Mouse (Mus musculus) adrenal gland, adult 8-10 months (tissue): ENCODE data around the gene Zfp524. TPM values are rescaled to one million over a fixed set of nuclear protein-coding genes. Genes with fewer than 3 reads are reported as not detected.
A peak's percentile ranks its signal among the peaks of the same experiment; 100 is the strongest.
"Not testable (repeated sequence)": the region's sequence is repeated elsewhere in the genome, so short reads cannot be mapped to it uniquely, and the experiment has no call there.

Experiments used
- DNase-seq: peaks from one replicate; pipeline ENCODE4 v3.0.0; 2022
- total RNA-seq, 4 experiments: library from RNA; stranded (reverse); gene quantifications; 2 replicates each; pipeline ENCODE4 v1.2.4; 2022

The Zfp524 gene
- total RNA-seq, 4 experiments from 2014 or later = 10.0 to 15.2 (median 12.0) TPM

- DNase-seq = no peak
These were observed 1.8 kb downstream of the Zfp524 start for GRCm38 (mm10) chr7:5016057-5016456.

- DNase-seq = no peak
These were observed 2.7 kb downstream of the Zfp524 start for GRCm38 (mm10) chr7:5016920-5017319.

GRCm38 (mm10) chr7:5017352-5017751 lies 3.1 kb downstream of the Zfp524 start:
- DNase-seq = no peak

- no peak for DNase-seq
These were observed 3.7 kb downstream of the Zfp524 start for GRCm38 (mm10) chr7:5017931-5018330.

- DNase-seq = not testable (repeated sequence)
These were observed 5.4 kb downstream of the Zfp524 start for GRCm38 (mm10) chr7:5019576-5019975.

- DNase-seq = peak; percentile 99
These were observed 5.9 kb downstream of the Zfp524 start, which contains the start of the genes Zfp865 and Ccdc106 for GRCm38 (mm10) chr7:5020000-5020681. TSS of gene Zfp865 (plus strand) at chr7:5020376. TSS of gene Ccdc106 (plus strand) at chr7:5020553.

GRCm38 (mm10) chr7:5020685-5021084 lies 6.5 kb downstream of the Zfp524 start:
- DNase-seq = no peak

- DNase-seq = no peak
These were observed 7.0 kb downstream of the Zfp524 start for GRCm38 (mm10) chr7:5021197-5021596.

GRCm38 (mm10) chr7:5029543-5029942 lies 15.3 kb downstream of the Zfp524 start:
- DNase-seq = no peak

- no peak for DNase-seq
These were observed 15.7 kb downstream of the Zfp524 start for GRCm38 (mm10) chr7:5029946-5030345.

GRCm38 (mm10) chr7:5030554-5031275 lies 16.5 kb downstream of the Zfp524 start:
- no peak for DNase-seq

GRCm38 (mm10) chr7:5031496-5031895 lies 17.3 kb downstream of the Zfp524 start:
- DNase-seq = no peak

GRCm38 (mm10) chr7:5033818-5034217 lies 19.6 kb downstream of the Zfp524 start, which contains the start of gene 4632433K11Rik:
TSS of gene 4632433K11Rik (plus strand) at chr7:5034118.
- DNase-seq = no peak

- DNase-seq = no peak
These were observed 21.4 kb downstream of the Zfp524 start for GRCm38 (mm10) chr7:5035628-5036027.

- DNase-seq = no peak
These were observed 21.9 kb downstream of the Zfp524 start for GRCm38 (mm10) chr7:5036136-5036535.

- no peak for DNase-seq
These were observed 22.8 kb downstream of the Zfp524 start for GRCm38 (mm10) chr7:5037026-5037425.

GRCm38 (mm10) chr7:5037467-5037866 lies 23.3 kb downstream of the Zfp524 start:
- DNase-seq = no peak

- DNase-seq = peak; percentile 91
These were observed 24.0 kb downstream of the Zfp524 start, which contains the start of gene Zfp784 for GRCm38 (mm10) chr7:5038109-5038732. TSS of gene Zfp784 (minus strand) at chr7:5038446.

GRCm38 (mm10) chr7:5038940-5039339 lies 24.7 kb downstream of the Zfp524 start:
- no peak for DNase-seq

- no peak for DNase-seq
These were observed 30.8 kb downstream of the Zfp524 start for GRCm38 (mm10) chr7:5044981-5045380.

GRCm38 (mm10) chr7:5046112-5046511 lies 31.9 kb downstream of the Zfp524 start:
- DNase-seq = no peak

- no peak for DNase-seq
These were observed 33.1 kb downstream of the Zfp524 start for GRCm38 (mm10) chr7:5047313-5047712.
